Mouse (Mus musculus) heart, embryonic 13.5 days (tissue): ENCODE results near the gene 1700003F12Rik. TPM values are rescaled to one million over a fixed set of nuclear protein-coding genes. Genes with fewer than 3 reads are reported as not detected.

Experiments used
- ATAC-seq: fragments of 200-750 bp; cut with Nextera tagmentation; 2 replicates; pipeline ENCODE4 v1.8.0; 2017; ENCODE audit warnings: moderate TSS enrichment; ENCODE audit not compliant: insufficient number of reproducible peaks, low FRiP score, low TSS enrichment; ENCODE audit errors: extremely low read depth
- H3K27ac ChIP-seq: fragments of 300-500 bp; sonication (generic); replicated peaks from 2 replicates; pipeline ENCODE4 v1.5.1; 2015; ENCODE audit warnings: moderate library complexity, mild to moderate bottlenecking, inconsistent platforms
- H3K27me3 ChIP-seq: fragments of 300-500 bp; sonication (generic); replicated peaks from 2 replicates; pipeline ENCODE4 v1.6.1; 2015; ENCODE audit warnings: mild to moderate bottlenecking, inconsistent platforms
- H3K36me3 ChIP-seq: fragments of 300-500 bp; sonication (generic); 2 replicates; pipeline ENCODE4 v1.6.1; 2015; ENCODE audit warnings: mild to moderate bottlenecking, inconsistent platforms
- H3K4me1 ChIP-seq: fragments of 300-500 bp; sonication (generic); 2 replicates; pipeline ENCODE4 v1.6.1; 2015; ENCODE audit warnings: inconsistent platforms
- H3K4me2 ChIP-seq: fragments of 300-500 bp; sonication (generic); 2 replicates; pipeline ENCODE4 v1.6.1; 2015; ENCODE audit warnings: inconsistent platforms, mild to moderate bottlenecking, moderate library complexity
- H3K4me3 ChIP-seq: fragments of 300-500 bp; sonication (generic); 2 replicates; pipeline ENCODE4 v1.5.1; 2015; ENCODE audit warnings: moderate library complexity, mild to moderate bottlenecking, inconsistent platforms
- H3K9ac ChIP-seq: fragments of 300-500 bp; sonication (generic); 2 replicates; pipeline ENCODE4 v1.6.1; 2015; ENCODE audit warnings: inconsistent platforms, mild to moderate bottlenecking, moderate library complexity
- H3K9me3 ChIP-seq: fragments of 300-500 bp; sonication (generic); 2 replicates; pipeline ENCODE4 v1.6.1; 2016; ENCODE audit warnings: inconsistent platforms
- WGBS: fragments of 180-500 bp; shearing (Covaris S2); methylation state at CpG from one replicate; pipeline ENCODE4 v1.1.7; 2015; ENCODE audit warnings: mixed read lengths; 5-methylcytosine and 5-hydroxymethylcytosine counted together
- polyA plus RNA-seq: library from polyadenylated mRNA; unstranded; fragments of >200 nt; fragmentation: Nextera tagmentation; extraction: Ambion mirVana; gene quantifications from 2 replicates; pipeline ENCODE4 v1.2.1, GENCODE M21; 2015

The 1700003F12Rik gene
- polyA plus RNA-seq = 0.29 TPM in 1 of 2 replicates, not detected in the other

DNA sequence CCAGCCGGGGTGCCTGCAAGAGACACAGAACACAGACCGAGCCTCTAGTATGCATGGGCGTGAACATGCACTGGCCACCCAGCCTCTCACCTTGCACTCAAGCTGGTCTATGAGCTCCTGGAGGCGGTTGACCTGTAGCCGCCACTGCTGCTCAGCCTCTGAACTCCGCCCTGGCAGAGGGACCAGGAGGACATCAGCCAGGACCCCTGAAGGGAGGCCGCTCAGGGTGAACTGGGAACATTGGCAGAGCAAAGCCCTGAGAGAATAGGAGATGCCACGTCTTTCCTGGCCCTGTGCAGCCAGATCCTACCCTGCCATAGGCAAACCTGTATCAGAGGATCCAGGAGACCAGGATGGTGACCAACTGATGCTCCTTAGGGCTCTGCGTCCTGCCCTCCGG lies at the start of gene 1700003F12Rik:
1700003F12Rik (plus strand) TSS at position 375 of the 400 bp plus-strand sequence.
- ATAC-seq = no peak
- H3K4me2 ChIP-seq = no peak within 1 kb of the TSS

DNA sequence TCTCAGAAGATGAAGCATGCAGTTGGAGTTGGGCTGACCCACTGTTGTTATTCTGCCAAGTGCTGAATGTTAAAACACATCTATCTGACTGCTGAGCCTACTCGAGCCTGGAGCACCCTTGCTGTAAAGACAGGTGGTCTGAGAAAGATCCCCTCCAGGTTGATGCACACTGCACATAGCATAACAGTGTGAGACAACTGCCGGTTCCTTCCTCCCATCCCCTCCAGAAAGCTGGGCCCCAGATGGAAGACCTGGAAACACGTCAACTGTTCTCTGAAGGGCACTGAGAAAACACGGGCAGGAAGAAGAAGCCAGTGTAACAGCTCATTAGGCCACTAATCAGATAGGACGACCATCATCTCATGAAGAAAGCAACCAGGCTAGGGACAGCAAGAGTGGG lies 48.3 kb upstream of the 1700003F12Rik start:
- H3K27ac ChIP-seq = no peak overlapping the region; the same call in 1 of the 2 replicates

More for the DNA sequence above, at the start of gene 1700003F12Rik:
- H3K4me1 ChIP-seq = peaks cover 15% of the 10 kb centered on the region
- no peaks in the 10 kb centered on the region for H3K9me3 ChIP-seq
- 85% methylated on average over 10 of the region's 10 CpGs for WGBS
- H3K36me3 ChIP-seq = peaks cover 2% of the 10 kb centered on the region
- H3K9ac ChIP-seq = no peak within 1 kb of the TSS
- H3K27me3 ChIP-seq = peaks cover 29% of the 10 kb centered on the region
- no peak within 1 kb of the TSS for H3K27ac ChIP-seq
- H3K4me3 ChIP-seq = no peak within 1 kb of the TSS

DNA sequence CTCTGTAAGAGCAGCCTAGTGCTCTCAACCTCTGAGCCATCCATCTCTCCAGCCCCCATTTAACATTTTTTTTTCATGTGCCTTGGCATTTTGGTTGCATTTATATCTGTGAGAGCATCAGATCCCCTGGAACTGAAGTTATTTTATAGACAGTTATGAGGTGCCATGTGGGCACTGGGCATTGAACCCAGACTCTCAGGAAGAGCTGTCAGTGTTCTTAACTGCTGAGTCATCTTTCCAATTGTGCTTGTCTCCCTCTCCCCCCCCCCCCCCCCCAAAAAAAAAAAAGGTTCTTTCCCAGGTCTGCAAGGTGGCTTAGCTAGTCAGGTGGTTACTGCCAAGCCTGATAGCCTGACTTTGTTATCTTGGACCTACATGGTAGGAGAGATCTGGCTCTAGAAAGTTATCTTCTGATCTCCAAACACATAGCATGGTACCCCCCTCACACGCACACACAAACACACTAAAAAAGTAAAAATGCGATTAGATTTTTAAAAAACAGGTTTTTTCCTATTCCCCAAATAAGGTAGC lies 47.1 kb upstream of the 1700003F12Rik start:
- Histone ChIP-seq H3K36me3 (peaks cover 49% of the 10 kb centered on the region), H3K9ac (no peak overlapping the region), H3K4me1 (peaks cover 10% of the 10 kb centered on the region), H3K9me3 (no peaks in the 10 kb centered on the region), H3K27me3 (no peaks in the 10 kb centered on the region), H3K27ac (no peak overlapping the region), H3K4me3 (no peak overlapping the region), H3K4me2 (no peak overlapping the region)
- 89% methylated on average over 2 of the region's 2 CpGs for WGBS
- no peak for ATAC-seq

More for the DNA sequence above, 48.3 kb upstream of the 1700003F12Rik start:
- no peak overlapping the region for H3K4me2 ChIP-seq
- no peak overlapping the region for H3K4me3 ChIP-seq
- no peaks in the 10 kb centered on the region for H3K9me3 ChIP-seq
- H3K27me3 ChIP-seq = no peaks in the 10 kb centered on the region
- H3K36me3 ChIP-seq = peaks cover 39% of the 10 kb centered on the region
- ATAC-seq = no peak
- H3K9ac ChIP-seq = no peak overlapping the region
- H3K4me1 ChIP-seq = peaks cover 10% of the 10 kb centered on the region
- 35% methylated on average over 5 of the region's 5 CpGs for WGBS

DNA sequence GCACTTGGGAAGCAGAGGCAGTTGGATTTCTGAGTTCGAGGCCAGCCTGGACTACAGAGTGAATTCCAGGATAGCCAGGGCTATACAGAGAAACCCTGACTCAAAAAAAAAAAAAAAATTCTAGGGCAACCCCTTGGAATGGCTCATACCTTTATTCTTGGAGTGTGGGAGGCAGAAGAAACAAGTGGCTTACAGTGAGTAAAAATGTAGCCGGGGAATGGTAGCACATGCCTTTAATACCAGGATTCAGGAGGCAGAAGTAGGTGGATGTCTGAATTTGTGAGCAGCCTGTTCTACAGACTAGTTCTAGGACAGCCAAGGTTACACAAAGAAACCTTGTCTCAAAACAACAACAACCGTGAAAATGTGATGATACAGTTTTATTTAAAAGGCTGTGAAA lies 46.1 kb upstream of the 1700003F12Rik start:
- ATAC-seq = no peak
- Histone ChIP-seq H3K27ac (no peak overlapping the region), H3K9me3 (no peaks in the 10 kb centered on the region), H3K4me3 (no peak overlapping the region), H3K4me1 (peaks cover 10% of the 10 kb centered on the region), H3K36me3 (peaks cover 49% of the 10 kb centered on the region), H3K4me2 (no peak overlapping the region), H3K27me3 (no peaks in the 10 kb centered on the region), H3K9ac (no peak overlapping the region)
- WGBS = 89% methylated on average over 3 of the region's 3 CpGs

DNA sequence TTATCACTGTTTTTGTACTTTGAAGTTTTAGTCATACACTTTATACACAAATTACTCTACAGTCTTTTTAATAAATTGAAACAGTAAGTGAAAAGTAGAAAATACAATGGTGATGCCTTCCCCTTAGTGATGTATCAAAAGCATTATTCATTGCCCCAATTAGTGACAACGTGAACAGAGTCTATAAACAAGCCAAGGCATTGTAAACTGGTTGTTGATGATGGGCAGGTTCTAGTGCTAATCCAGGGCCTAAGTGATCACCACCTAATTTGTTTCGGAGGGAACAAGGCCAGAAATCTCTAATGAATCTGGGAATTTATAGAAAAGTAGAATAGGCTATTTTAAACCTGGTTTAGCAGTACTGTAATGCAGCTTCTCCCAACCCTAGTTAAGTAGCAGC lies 39.8 kb upstream of the 1700003F12Rik start:
- H3K4me1 ChIP-seq = peaks cover 10% of the 10 kb centered on the region

DNA sequence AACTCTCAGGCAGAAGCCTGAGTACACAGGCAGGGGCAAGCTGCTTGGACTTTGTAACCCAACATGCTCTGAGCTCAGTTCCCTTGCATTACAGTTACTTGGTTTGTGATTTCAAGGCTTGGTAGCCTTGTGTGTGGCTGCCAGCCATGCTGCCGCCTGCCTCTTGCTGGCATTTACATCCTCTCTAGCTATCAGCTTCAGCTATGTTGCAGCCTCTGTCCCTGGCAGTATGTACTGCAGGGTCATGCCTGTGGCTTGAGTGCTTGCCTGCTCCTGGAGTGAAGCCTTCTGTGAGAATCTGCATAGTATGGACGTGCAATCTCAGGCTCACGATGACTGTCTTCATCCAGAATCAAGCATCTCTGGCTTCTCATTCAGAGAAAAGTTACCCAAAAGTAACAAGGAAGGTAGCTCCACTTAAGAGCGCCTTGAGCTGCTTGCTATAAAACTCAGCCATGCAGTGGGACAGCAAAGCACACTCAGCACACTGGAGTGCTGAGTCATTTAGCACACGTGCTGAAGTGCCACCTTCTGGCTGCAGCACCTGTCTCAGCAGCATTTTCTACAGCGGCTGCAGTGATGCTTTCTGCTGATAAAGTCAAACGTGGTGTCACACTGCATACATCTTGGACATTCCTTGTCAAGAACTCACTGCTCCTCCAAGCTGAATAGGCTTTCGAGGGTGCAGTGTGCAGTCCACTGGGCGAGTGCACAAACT lies 39.2 kb upstream of the 1700003F12Rik start:
- WGBS = 63% methylated on average over 9 of the region's 9 CpGs
- Histone ChIP-seq H3K27ac (peak overlapping the region; percentile 3; the same call in 1 of the 2 replicates), H3K4me2 (no peak overlapping the region), H3K9me3 (no peaks in the 10 kb centered on the region), H3K9ac (no peak overlapping the region), H3K36me3 (peaks cover 87% of the 10 kb centered on the region), H3K4me3 (no peak overlapping the region), H3K27me3 (no peaks in the 10 kb centered on the region), H3K4me1 (peaks cover 10% of the 10 kb centered on the region)
- ATAC-seq = no peak

More for the DNA sequence above, 39.8 kb upstream of the 1700003F12Rik start:
- Histone ChIP-seq H3K4me3 (no peak overlapping the region), H3K27ac (no peak overlapping the region), H3K36me3 (peaks cover 81% of the 10 kb centered on the region), H3K9me3 (no peaks in the 10 kb centered on the region), H3K27me3 (no peaks in the 10 kb centered on the region), H3K4me2 (no peak overlapping the region), H3K9ac (no peak overlapping the region)
- 84% methylated on average over 2 of the region's 2 CpGs for WGBS
- no peak for ATAC-seq

DNA sequence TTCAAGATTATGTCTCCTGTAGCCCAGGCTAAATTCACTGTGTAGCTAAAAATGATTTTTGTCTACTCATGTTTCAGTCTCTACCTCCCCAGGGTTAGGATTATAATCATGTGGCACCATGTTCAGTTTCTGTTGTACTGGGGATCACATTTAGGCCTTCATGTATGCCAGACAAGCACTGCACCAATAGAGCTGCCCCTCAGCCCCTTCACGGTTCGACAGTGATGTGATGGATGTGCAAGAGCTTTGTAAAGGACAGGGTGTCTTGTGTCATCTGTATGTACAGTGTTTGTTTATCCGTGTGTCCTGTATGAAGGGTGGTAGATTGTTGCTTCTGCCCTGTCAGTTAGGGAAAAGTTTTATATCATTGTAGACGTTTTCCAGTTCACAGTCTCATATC lies 38.4 kb upstream of the 1700003F12Rik start:
- ATAC-seq = no peak
- H3K9ac ChIP-seq = no peak overlapping the region
- H3K4me2 ChIP-seq = no peak overlapping the region
- H3K9me3 ChIP-seq = no peaks in the 10 kb centered on the region
- no peak overlapping the region for H3K4me3 ChIP-seq
- peaks cover 85% of the 10 kb centered on the region for H3K36me3 ChIP-seq
- no peaks in the 10 kb centered on the region for H3K27me3 ChIP-seq
- H3K27ac ChIP-seq = no peak overlapping the region
- WGBS = 84% methylated on average over 4 of the region's 4 CpGs
- peaks cover 10% of the 10 kb centered on the region for H3K4me1 ChIP-seq

DNA sequence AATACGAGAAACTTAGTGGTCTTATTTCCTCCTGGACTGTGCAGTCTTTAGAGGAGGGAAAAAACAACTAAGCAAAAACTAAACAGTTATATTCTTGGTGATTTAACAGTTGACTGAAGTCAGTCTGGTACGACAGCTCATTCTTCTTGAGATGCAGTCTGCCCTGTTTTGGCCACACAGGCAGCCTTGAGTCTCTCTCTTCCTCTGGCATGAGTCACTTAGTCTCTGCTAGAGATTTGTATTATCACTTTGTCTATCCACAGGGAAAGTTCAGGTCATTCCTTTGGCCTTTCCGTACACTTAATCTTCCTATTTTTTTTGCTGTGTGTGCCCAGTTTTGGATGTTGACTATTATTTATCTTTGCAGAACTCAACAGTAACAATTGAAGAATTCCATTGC lies 36.7 kb upstream of the 1700003F12Rik start:
- no peak overlapping the region for H3K27ac ChIP-seq
- H3K4me2 ChIP-seq = no peak overlapping the region
- H3K9ac ChIP-seq = no peak overlapping the region
- WGBS = 80% methylated on average over 3 of the region's 3 CpGs
- peaks cover 10% of the 10 kb centered on the region for H3K4me1 ChIP-seq
- no peak overlapping the region for H3K4me3 ChIP-seq
- H3K36me3 ChIP-seq = peaks cover 78% of the 10 kb centered on the region
- H3K9me3 ChIP-seq = no peaks in the 10 kb centered on the region
- H3K27me3 ChIP-seq = no peaks in the 10 kb centered on the region
- ATAC-seq = no peak

DNA sequence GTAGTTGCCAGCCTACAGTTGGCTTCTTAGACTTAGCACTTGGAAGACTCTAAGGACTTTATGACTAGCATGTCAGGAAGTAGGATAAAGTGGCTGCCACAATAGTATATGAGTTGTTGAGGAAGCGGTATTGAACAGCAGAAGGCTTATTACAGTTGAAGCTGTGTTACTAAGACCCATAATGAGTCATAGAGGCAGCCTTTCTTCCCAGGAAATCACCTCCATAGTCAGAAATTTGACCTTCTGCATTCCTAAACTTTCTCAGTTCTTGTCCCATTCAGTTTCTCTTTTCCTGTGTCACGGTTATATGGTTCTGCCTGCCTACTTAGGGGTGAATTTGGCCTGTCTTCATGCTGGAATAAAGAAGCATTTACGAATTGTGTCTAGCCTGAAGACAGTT lies 29.9 kb upstream of the 1700003F12Rik start:
- no peak for ATAC-seq
- Histone ChIP-seq H3K9ac (no peak overlapping the region), H3K27ac (no peak overlapping the region), H3K4me3 (no peak overlapping the region), H3K9me3 (no peaks in the 10 kb centered on the region), H3K4me1 (peaks cover 5% of the 10 kb centered on the region; the same call in 1 of the 2 replicates), H3K36me3 (peaks cover 72% of the 10 kb centered on the region), H3K27me3 (no peaks in the 10 kb centered on the region), H3K4me2 (no peak overlapping the region)
- 71% methylated on average over 3 of the region's 3 CpGs for WGBS

DNA sequence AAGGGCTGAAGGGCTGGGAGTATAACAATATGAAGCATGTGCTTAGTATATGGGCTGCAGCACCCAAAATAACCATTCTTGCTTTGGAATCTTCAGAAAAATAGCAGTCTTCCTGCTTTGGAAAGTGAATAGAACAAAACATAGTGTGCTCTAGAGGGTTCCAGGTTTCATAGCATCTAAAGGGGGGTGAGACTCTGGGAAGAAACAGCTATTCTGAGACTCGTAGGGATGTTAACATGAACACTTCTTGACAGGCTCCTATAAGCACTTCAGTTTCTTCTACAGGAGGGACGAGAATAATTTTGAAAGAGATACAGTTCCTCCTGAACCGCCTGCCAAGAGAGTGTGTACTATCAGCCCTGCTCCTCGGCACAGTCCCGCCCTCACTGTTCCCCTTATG lies 29.5 kb upstream of the 1700003F12Rik start:
- Histone ChIP-seq H3K4me2 (no peak overlapping the region), H3K9me3 (no peaks in the 10 kb centered on the region), H3K36me3 (peaks cover 72% of the 10 kb centered on the region), H3K4me1 (peaks cover 5% of the 10 kb centered on the region; the same call in 1 of the 2 replicates), H3K27ac (no peak overlapping the region), H3K9ac (no peak overlapping the region), H3K4me3 (no peak overlapping the region), H3K27me3 (no peaks in the 10 kb centered on the region)
- no peak for ATAC-seq
- 71% methylated on average over 5 of the region's 5 CpGs for WGBS

DNA sequence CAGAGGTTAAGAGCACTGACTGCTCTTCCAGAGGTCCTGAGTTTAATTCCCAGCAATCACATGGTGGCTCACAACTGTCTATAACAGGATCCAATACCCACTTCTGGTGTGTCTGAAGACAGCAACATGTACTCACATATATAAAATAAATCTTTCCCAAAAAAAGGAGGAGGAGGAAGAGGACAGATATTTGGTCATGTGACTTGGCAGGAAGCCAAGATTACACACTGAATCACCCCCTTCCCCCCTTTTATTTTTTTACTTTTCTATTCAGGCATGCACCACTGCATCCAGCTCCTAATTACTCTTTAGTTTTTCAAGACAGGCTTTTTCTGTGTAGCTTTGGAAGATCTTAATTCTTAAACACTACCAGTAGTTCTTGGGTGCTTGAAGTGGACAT lies 25.4 kb upstream of the 1700003F12Rik start:
- ATAC-seq = no peak

DNA sequence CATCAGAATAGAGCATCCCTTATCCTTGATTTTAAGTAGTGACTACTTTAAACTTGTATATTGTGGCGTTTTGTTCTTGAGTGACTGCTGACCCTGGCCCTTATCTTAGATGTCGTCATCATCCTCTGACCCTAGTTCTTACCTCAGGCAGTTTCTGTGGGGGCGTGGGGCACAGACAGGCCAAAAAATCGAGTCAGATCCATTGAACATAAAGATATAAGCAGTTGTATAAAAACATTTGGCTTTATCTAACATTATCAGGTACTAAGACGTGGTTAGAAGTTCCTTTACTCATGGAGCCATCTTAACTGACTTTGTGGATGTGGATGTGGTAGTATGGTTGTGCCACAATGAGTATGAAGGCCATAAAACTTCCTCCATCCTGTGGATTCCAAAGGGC lies 24.6 kb upstream of the 1700003F12Rik start:
- Histone ChIP-seq H3K9ac (no peak overlapping the region), H3K27me3 (no peaks in the 10 kb centered on the region), H3K4me1 (peaks cover 6% of the 10 kb centered on the region), H3K9me3 (no peaks in the 10 kb centered on the region), H3K4me2 (no peak overlapping the region), H3K4me3 (no peak overlapping the region), H3K27ac (no peak overlapping the region), H3K36me3 (peaks cover 84% of the 10 kb centered on the region)
- 74% methylated on average over 5 of the region's 5 CpGs for WGBS
- no peak for ATAC-seq

More for the DNA sequence above, 25.4 kb upstream of the 1700003F12Rik start:
- Histone ChIP-seq H3K27ac (no peak overlapping the region), H3K4me1 (peaks cover 7% of the 10 kb centered on the region), H3K36me3 (peaks cover 85% of the 10 kb centered on the region), H3K9ac (no peak overlapping the region), H3K4me3 (no peak overlapping the region), H3K27me3 (no peaks in the 10 kb centered on the region), H3K4me2 (no peak overlapping the region), H3K9me3 (no peaks in the 10 kb centered on the region)
